In genomic region chr5:139371118-139371517, GRCm38 (mm10) we compare ENCODE assay signal across 9 mouse cellular contexts. TPM values are rescaled to one million over a fixed set of nuclear protein-coding genes. Genes with fewer than 3 reads are reported as not detected.
DNase-seq lines count a peak whose midpoint lies in the region; ATAC-seq and TF ChIP-seq lines count a peak whose summit lies in the region.
"Had no signal": no experiment of that assay in that cellular context is flagged by ENCODE, and none has a peak within 500 bp of the region (broad histone marks: within the 10 kb centered on the region; RNA-seq: fewer than 3 reads in every experiment).

No protein-coding gene starts in this region.

- H3K27ac ChIP-seq in kidney, embryonic 15.5 days: peak overlapping the region; percentile 83
- H3K27ac ChIP-seq in cortical plate, adult 2 months (ENCODE audit: insufficient read depth, low read length): peak overlapping the region; percentile 82; the same call in 1 of the 2 replicates
- no peak overlapping the region for H3K27ac ChIP-seq in hindbrain, embryonic 16.5 days (ENCODE audit: low read depth, low read length)
- H3K27ac ChIP-seq in midbrain, embryonic 14.5 days (replicated peaks; ENCODE audit: low read depth, low read length): no peak overlapping the region

- H3K4me2 ChIP-seq in kidney, embryonic 15.5 days: peak overlapping the region; percentile 68
- H3K4me2 ChIP-seq in hindbrain, embryonic 16.5 days (ENCODE audit: low read length): peak overlapping the region; percentile 89
- H3K4me2 ChIP-seq in midbrain, embryonic 14.5 days (ENCODE audit: low read length): peak overlapping the region; percentile 87

- no peaks in the 10 kb centered on the region for H3K36me3 ChIP-seq in kidney, embryonic 15.5 days
- H3K36me3 ChIP-seq in hindbrain, embryonic 16.5 days (ENCODE audit: control insufficient read depth, insufficient read depth, low read length): no peaks in the 10 kb centered on the region
- H3K36me3 ChIP-seq in midbrain, embryonic 14.5 days (ENCODE audit: control insufficient read depth, insufficient read depth, low read length): no peaks in the 10 kb centered on the region

- ATAC-seq in kidney, embryonic 15.5 days (replicated peaks; ENCODE audit: low FRiP score): no peak
- ATAC-seq in hindbrain, embryonic 16.5 days: no peak
- ATAC-seq in midbrain, embryonic 14.5 days (ENCODE audit: low FRiP score, low TSS enrichment): no peak
- ATAC-seq: Patski had no signal

- 54% methylated on average over 5 of the region's 5 CpGs for WGBS in kidney, embryonic 15.5 days
- 53% methylated on average over 5 of the region's 5 CpGs for WGBS in hindbrain, embryonic 16.5 days
- 59% methylated on average over 5 of the region's 5 CpGs for WGBS in midbrain, embryonic 14.5 days

- TF ChIP-seq POLR2A in cortical plate, adult 2 months (IDR thresholded peaks at IDR 0.05; ENCODE audit: extremely low read depth, insufficient read depth, low read length): no peak

- peak overlapping the region; percentile 68 for H3K9ac ChIP-seq in kidney, embryonic 15.5 days
- H3K9ac ChIP-seq in hindbrain, embryonic 16.5 days (ENCODE audit: low read depth, low read length): peak overlapping the region; percentile 1
- peak overlapping the region; percentile 88; the same call in 1 of the 2 replicates for H3K9ac ChIP-seq in midbrain, embryonic 14.5 days (replicated peaks; ENCODE audit: low read length)

- H3K4me1 ChIP-seq in kidney, embryonic 15.5 days: peaks cover 58% of the 10 kb centered on the region
- peaks cover 5% of the 10 kb centered on the region for H3K4me1 ChIP-seq in cortical plate, adult 2 months (ENCODE audit: control insufficient read depth, insufficient read depth, low read length)
- H3K4me1 ChIP-seq in hindbrain, embryonic 16.5 days (ENCODE audit: control insufficient read depth, insufficient read depth, low read depth, low read length): peaks cover 18% of the 10 kb centered on the region
- peaks cover 15% of the 10 kb centered on the region for H3K4me1 ChIP-seq in midbrain, embryonic 14.5 days (ENCODE audit: control insufficient read depth, insufficient read depth, low read length)

- H3K27me3 ChIP-seq in kidney, embryonic 15.5 days: no peaks in the 10 kb centered on the region
- H3K27me3 ChIP-seq in hindbrain, embryonic 16.5 days (replicated peaks; ENCODE audit: control insufficient read depth, insufficient read depth, low read length): no peaks in the 10 kb centered on the region
- no peaks in the 10 kb centered on the region for H3K27me3 ChIP-seq in midbrain, embryonic 14.5 days (ENCODE audit: control insufficient read depth, insufficient read depth, low read length)
- H3K27me3 ChIP-seq: Patski had no signal

- DNase-seq in kidney, adult 11 months: no peak
- no peak for DNase-seq in midbrain, embryonic 14.5 days
- DNase-seq in cerebellum, adult 9-10 months: no peak
- no peak for DNase-seq in urinary bladder, postnatal 14 days (ENCODE audit: low spot score)
- DNase-seq in cerebellum, postnatal 4 days (ENCODE audit: low spot score in 2 of 2): no peak

- H3K9me3 ChIP-seq in kidney, embryonic 15.5 days (replicated peaks): no peaks in the 10 kb centered on the region
- H3K9me3 ChIP-seq in hindbrain, embryonic 16.5 days (ENCODE audit: control insufficient read depth, low read length): no peaks in the 10 kb centered on the region
- no peaks in the 10 kb centered on the region for H3K9me3 ChIP-seq in midbrain, embryonic 14.5 days (ENCODE audit: control insufficient read depth, low read length)

- peak overlapping the region; percentile 51 for H3K4me3 ChIP-seq in kidney, embryonic 15.5 days (replicated peaks)
- peak overlapping the region; percentile 51; the same call in 1 of the 2 replicates for H3K4me3 ChIP-seq in cortical plate, adult 2 months (ENCODE audit: insufficient read depth, low read length)
- H3K4me3 ChIP-seq in hindbrain, embryonic 16.5 days (ENCODE audit: low read length): no peak overlapping the region; the same call in 1 of the 2 replicates
- peak overlapping the region; percentile 61; the same call in 1 of the 2 replicates for H3K4me3 ChIP-seq in midbrain, embryonic 14.5 days (replicated peaks; ENCODE audit: low read depth, low read length)

- no peak for TF ChIP-seq CTCF in cortical plate, adult 2 months (IDR thresholded peaks at IDR 0.05; ENCODE audit: extremely low read depth, insufficient read depth, low read length)

RNA-seq across cellular contexts. Expression of gene Gpr146, which starts 6.4 kb away (rescaled TPM):
- 4.1 and 5.4 TPM in 2 replicates for polyA plus RNA-seq in kidney, embryonic 15.5 days (2015; fragmentation: Nextera tagmentation; extraction: Ambion mirVana)
- polyA plus RNA-seq in cortical plate, adult 2 months (2012; rRNA removed): 15.3 and 16.3 TPM in 2 replicates
- 3.1 and 4.0 TPM in 2 replicates for polyA plus RNA-seq in hindbrain, embryonic 16.5 days (2015; fragmentation: Nextera tagmentation; extraction: Ambion mirVana)
- 1.2 and 1.8 TPM in 2 replicates for polyA plus RNA-seq in midbrain, embryonic 14.5 days (2014; fragmentation: Nextera tagmentation; extraction: Ambion mirVana)

RNA-seq across cellular contexts. Expression of gene Cyp2w1, which starts 18.7 kb away (rescaled TPM):
- polyA plus RNA-seq in kidney, embryonic 15.5 days (2015; fragmentation: Nextera tagmentation; extraction: Ambion mirVana): 0.16 and 0.60 TPM in 2 replicates
- polyA plus RNA-seq in cortical plate, adult 2 months (2012; rRNA removed): not detected in 2 replicates
- not detected in 2 replicates for polyA plus RNA-seq in hindbrain, embryonic 16.5 days (2015; fragmentation: Nextera tagmentation; extraction: Ambion mirVana)
- not detected in 2 replicates for polyA plus RNA-seq in midbrain, embryonic 14.5 days (2014; fragmentation: Nextera tagmentation; extraction: Ambion mirVana)
- polyA plus RNA-seq: Patski had no signal

RNA-seq across cellular contexts. Expression of gene Cox19, which starts 19.9 kb away (rescaled TPM):
- 96.2 and 102 TPM in 2 replicates for polyA plus RNA-seq in kidney, embryonic 15.5 days (2015; fragmentation: Nextera tagmentation; extraction: Ambion mirVana)
- polyA plus RNA-seq in cortical plate, adult 2 months (2012; rRNA removed): 90.2 and 92.7 TPM in 2 replicates
- 95.1 and 98.6 TPM in 2 replicates for polyA plus RNA-seq in hindbrain, embryonic 16.5 days (2015; fragmentation: Nextera tagmentation; extraction: Ambion mirVana)
- polyA plus RNA-seq in midbrain, embryonic 14.5 days (2014; fragmentation: Nextera tagmentation; extraction: Ambion mirVana): 129 and 130 TPM in 2 replicates

RNA-seq across cellular contexts. Expression of gene C130050O18Rik, which starts 34.0 kb away (rescaled TPM):
- 0.60 and 1.2 TPM in 2 replicates for polyA plus RNA-seq in kidney, embryonic 15.5 days (2015; fragmentation: Nextera tagmentation; extraction: Ambion mirVana)
- polyA plus RNA-seq in cortical plate, adult 2 months (2012; rRNA removed): 0.44 TPM in 2 replicates
- 0.26 and 0.64 TPM in 2 replicates for polyA plus RNA-seq in hindbrain, embryonic 16.5 days (2015; fragmentation: Nextera tagmentation; extraction: Ambion mirVana)
- 0.29 and 0.58 TPM in 2 replicates for polyA plus RNA-seq in midbrain, embryonic 14.5 days (2014; fragmentation: Nextera tagmentation; extraction: Ambion mirVana)

RNA-seq across cellular contexts. Expression of gene Adap1, which starts 45.7 kb away (rescaled TPM):
- polyA plus RNA-seq in kidney, embryonic 15.5 days (2015; fragmentation: Nextera tagmentation; extraction: Ambion mirVana): 2.1 and 2.2 TPM in 2 replicates
- 271 and 275 TPM in 2 replicates for polyA plus RNA-seq in cortical plate, adult 2 months (2012; rRNA removed)
- polyA plus RNA-seq in hindbrain, embryonic 16.5 days (2015; fragmentation: Nextera tagmentation; extraction: Ambion mirVana): 57.5 and 66.5 TPM in 2 replicates
- 38.6 and 64.0 TPM in 2 replicates for polyA plus RNA-seq in midbrain, embryonic 14.5 days (2014; fragmentation: Nextera tagmentation; extraction: Ambion mirVana)

Comparison
In these comparisons a context has a peak if more than half of its experiments do, and no peak if none do; other contexts are left out.
1. H3K27ac ChIP-seq: peak in kidney, embryonic 15.5 days (single experiment) and cortical plate, adult 2 months (single experiment); none in hindbrain, embryonic 16.5 days (single experiment) and midbrain, embryonic 14.5 days (single experiment).
2. H3K9ac ChIP-seq: peak in every context shown above with its lines; median percentile 88 in midbrain, embryonic 14.5 days; 68 in kidney, embryonic 15.5 days; 1 in hindbrain, embryonic 16.5 days.
3. Peak in every context shown above with its lines, with median percentiles within 50 percentile points of each other: H3K4me2 ChIP-seq.